Mouse (Mus musculus) kidney, adult 2 months (tissue): ENCODE measurements at regions not wholly inside any gene's neighbourhood (a gene's known extent, or its start where the extent isn't known, plus 50 kb on each side); places are given as distances from the start of the nearest gene placed in this dataset.

Experiments used
- DNase-seq: peaks from one replicate; pipeline ENCODE4 v3.0.0; 2021
- H3K27ac ChIP-seq: fragments of 200-500 bp; 2 replicates; pipeline ENCODE4 v1.5.1; 2012; ENCODE audit warnings: low read depth, low read length, control low read depth, inconsistent platforms; ENCODE audit not compliant: insufficient read depth
- H3K27me3 ChIP-seq: fragments of 200-500 bp; replicated peaks from 2 replicates; pipeline ENCODE4 v1.6.1; 2012; ENCODE audit warnings: mild to moderate bottlenecking, moderate library complexity, low read length, inconsistent platforms; ENCODE audit not compliant: control insufficient read depth, insufficient read depth
- H3K36me3 ChIP-seq: fragments of 200-500 bp; 2 replicates; pipeline ENCODE4 v1.6.1; 2012; ENCODE audit warnings: mild to moderate bottlenecking, moderate library complexity, low read length, inconsistent platforms; ENCODE audit not compliant: control insufficient read depth, insufficient read depth
- H3K4me1 ChIP-seq: fragments of 200-500 bp; 2 replicates; pipeline ENCODE4 v1.6.1; 2011; ENCODE audit warnings: low read length; ENCODE audit not compliant: control insufficient read depth, insufficient read depth
- H3K4me3 ChIP-seq: fragments of 200-500 bp; 2 replicates; pipeline ENCODE4 v1.5.1; 2011; ENCODE audit warnings: mild to moderate bottlenecking, low read depth, low read length, control low read depth; ENCODE audit not compliant: insufficient read depth
- CTCF ChIP-seq: fragments of 200-500 bp; conservative IDR thresholded peaks from 2 replicates; pipeline ENCODE4 v1.5.1; 2011; ENCODE audit warnings: low read depth, mild to moderate bottlenecking, control low read depth, low read length, moderate library complexity, mixed read lengths; ENCODE audit not compliant: insufficient read depth, insufficient read length
- POLR2A ChIP-seq: fragments of 200-500 bp; IDR thresholded peaks from one replicate; pipeline ENCODE4 v1.6.1; 2011; ENCODE audit warnings: low read depth, low read length, control low read depth
- WGBS: fragments of 180-500 bp; shearing (Covaris S2); methylation state at CpG from one replicate; pipeline ENCODE4 v1.1.7; 2018; 5-methylcytosine and 5-hydroxymethylcytosine counted together

DNA sequence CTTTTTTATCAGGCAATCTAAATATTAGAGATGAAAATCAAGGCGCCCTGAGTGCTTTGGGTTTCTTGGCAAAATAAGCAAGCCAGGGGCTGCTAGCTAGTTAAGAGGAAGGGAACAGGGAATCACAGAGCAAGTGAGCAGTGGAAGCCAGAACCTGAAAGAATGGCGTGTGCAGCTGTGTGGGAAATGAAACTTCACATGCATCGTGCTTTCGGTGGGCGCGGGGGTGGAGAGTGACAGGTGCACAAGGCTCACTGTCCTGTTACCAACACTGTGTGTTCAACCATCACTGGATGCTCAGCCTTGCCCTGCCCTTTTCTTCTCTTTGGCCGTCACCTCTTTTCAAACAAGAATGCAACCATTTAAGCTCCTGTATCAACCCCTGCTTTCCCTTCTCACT, 501.2 kb upstream of the Tbx3 start:
- H3K4me1 ChIP-seq = no peaks in the 10 kb centered on the region
- H3K4me3 ChIP-seq = no peak overlapping the region
- TF ChIP-seq CTCF (no peak), POLR2A (no peak)
- no peaks in the 10 kb centered on the region for H3K36me3 ChIP-seq
- H3K27ac ChIP-seq = no peak overlapping the region
- H3K27me3 ChIP-seq = no peaks in the 10 kb centered on the region
- no peak for DNase-seq
- 87% methylated on average over 7 of the region's 7 CpGs for WGBS

DNA sequence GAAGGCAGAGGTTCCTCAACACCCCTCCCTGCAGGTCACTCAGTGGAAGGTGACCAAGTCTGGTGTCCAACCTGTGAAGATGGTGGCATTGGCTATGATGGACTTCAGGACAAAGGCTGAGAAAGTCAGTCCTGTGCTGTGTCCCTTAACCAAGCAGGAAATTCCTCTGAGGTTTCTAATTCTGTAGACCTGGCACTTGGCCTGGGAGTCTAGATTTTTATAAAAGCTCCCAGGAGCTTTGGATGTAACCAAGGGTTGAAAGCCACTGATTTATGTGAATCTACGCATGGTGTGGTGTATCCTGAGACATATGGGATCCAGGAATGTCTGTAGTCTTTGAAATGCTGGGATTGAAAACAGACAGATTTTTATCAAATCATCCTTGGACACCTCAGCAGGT, 498.8 kb upstream of the Tbx3 start:
- no peak for TF ChIP-seq CTCF
- no peak for TF ChIP-seq POLR2A
- DNase-seq = peak; percentile 11
- Histone ChIP-seq H3K27ac (no peak overlapping the region), H3K4me3 (no peak overlapping the region), H3K4me1 (no peaks in the 10 kb centered on the region), H3K36me3 (no peaks in the 10 kb centered on the region), H3K27me3 (no peaks in the 10 kb centered on the region)
- WGBS = 65% methylated on average over 1 of the region's 1 CpGs

DNA sequence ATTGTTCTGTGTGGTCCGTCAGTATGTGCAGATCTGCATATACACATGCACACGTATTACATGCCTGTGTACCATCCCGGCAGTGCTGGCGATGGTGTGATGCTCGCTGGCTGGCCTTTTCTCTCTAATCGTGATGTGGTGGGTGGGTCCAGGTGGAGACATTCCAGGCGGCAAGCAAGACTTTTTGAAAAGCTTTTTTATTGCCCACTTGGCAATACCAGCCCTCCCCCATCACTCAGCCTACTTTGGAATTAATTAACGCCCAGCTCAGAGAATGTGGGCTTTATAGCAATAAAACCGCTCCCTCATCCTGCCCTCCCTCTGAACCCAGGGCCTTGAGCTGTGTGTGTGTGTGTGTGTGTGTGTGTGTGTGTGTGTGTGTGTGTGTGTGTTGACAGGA, 491.7 kb upstream of the Tbx3 start:
- 26% methylated on average over 9 of the region's 9 CpGs for WGBS
- TF ChIP-seq CTCF = no peak
- TF ChIP-seq POLR2A = no peak
- Histone ChIP-seq H3K4me3 (no peak overlapping the region), H3K27me3 (no peaks in the 10 kb centered on the region), H3K36me3 (no peaks in the 10 kb centered on the region), H3K27ac (no peak overlapping the region), H3K4me1 (no peaks in the 10 kb centered on the region)
- DNase-seq = no peak

DNA sequence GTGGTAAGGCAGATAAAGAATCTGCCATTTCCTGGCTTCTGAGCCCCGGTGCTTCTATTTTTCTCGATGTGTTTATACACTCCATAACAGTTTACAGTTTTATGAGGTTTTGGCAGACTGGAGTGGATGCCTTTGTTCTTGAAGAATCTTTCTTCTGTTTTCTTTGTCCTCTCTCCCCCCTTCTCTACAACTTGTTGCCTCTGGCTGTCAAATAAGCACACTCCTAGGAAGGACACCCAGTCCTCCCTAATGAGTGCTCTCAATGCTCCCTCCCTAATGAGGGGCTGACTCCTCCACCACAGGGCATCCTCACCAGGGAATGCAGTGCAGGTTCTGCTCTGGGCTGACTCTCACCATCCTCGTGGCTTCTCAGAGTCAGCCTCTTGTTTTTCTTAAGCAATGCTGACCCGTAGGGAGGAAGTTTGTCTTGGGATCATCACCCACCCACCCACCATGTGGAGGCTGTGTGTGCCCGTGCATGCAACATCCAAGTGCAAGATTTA, 486.9 kb upstream of the Tbx3 start:
- no peak overlapping the region for H3K4me3 ChIP-seq
- no peaks in the 10 kb centered on the region for H3K4me1 ChIP-seq
- no peak for DNase-seq
- WGBS = 10% methylated on average over 5 of the region's 5 CpGs
- TF ChIP-seq CTCF = no peak
- TF ChIP-seq POLR2A = no peak
- H3K27me3 ChIP-seq = no peaks in the 10 kb centered on the region
- no peak overlapping the region for H3K27ac ChIP-seq
- no peaks in the 10 kb centered on the region for H3K36me3 ChIP-seq

DNA sequence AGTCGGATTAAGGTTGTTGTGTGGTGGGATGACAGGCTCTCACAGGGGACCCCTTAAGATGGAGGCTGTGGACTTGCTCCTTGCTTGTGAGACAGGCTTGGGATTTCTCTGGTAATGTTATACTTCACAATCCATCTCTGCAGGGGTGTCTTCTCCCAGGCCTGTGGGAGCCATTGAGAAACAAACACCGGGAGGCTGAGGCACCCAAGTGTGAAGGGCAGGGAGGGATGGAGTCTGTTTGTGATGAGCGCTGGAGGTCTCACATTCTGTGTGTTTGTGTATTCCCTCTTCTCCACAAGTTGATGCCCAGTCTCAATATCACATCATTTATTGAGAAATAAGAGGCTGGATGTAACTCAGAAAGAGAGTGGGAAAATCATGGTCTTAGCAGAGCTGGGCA, 483.9 kb upstream of the Tbx3 start:
- no peak for DNase-seq

DNA sequence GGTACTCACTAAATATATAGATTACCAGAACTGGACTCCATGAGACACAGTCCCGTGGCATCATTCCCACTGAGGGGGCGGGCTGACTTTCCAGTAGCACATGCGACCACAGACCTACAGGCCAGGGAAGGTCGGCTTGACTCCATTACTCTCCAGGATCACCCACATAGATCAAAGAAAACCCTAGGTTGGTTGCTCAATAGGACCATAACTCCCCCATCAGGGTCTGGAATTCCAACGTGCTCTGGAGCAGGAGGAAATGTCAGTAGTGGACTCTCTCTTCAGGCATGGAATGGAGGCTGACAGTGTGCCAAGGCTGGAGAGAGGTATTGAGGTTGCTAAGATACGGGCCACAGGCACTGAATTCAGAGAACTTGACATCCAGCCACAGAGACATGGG, 482.0 kb upstream of the Tbx3 start:
- no peak for DNase-seq
- 38% methylated on average over 6 of the region's 6 CpGs for WGBS

More for the DNA sequence above, 483.9 kb upstream of the Tbx3 start:
- Histone ChIP-seq H3K27ac (no peak overlapping the region), H3K4me3 (no peak overlapping the region), H3K4me1 (no peaks in the 10 kb centered on the region), H3K36me3 (no peaks in the 10 kb centered on the region), H3K27me3 (no peaks in the 10 kb centered on the region)
- TF ChIP-seq POLR2A (no peak), CTCF (no peak)
- WGBS = 55% methylated on average over 3 of the region's 3 CpGs

DNA sequence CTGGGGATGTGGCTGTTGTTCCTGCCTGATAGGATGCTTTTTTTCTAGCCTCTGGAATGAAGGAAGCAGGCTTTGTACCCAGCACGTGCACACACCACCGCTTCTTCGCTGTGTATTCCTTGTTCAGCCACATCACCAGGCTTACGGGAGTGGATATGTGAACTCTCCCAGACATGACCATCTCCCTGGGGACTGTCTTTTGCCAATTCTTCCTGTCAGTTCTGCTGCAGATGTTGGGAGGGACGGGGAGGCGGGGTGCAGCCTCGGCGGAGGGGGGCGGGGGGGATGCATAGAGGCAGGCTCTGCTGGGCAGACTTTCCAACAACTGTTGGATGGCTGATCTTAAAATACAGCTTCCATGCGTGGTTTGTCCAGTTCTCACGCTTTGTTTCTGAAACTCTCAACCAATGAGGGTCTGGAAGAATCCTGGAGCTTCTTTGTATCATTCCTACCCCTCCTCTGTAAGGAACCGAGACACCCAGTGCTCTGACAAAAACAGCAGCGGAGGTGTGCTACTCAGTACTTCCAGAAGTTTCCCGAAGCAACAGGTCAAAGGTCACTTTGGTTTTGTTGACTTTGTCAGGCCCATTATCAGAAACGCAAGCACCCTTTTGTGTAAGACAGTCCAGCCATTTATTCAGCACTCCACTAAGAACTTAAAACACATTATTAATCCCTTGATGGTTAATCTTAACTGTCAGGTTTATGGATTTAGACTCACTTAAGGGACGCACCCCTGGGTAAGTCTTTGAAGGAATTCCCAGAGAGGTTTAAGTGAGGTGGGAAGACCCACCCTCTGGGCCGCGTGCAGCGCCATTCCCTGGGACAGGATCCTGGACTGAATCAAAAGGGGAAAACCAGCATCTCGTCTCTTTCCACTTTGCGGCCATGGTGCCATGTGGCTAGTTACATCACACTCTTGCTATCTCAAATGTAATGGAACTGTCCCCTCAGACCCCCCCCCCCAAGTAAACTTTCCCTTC, 476.5 kb upstream of the Tbx3 start:
- Histone ChIP-seq H3K27ac (no peak overlapping the region), H3K4me3 (no peak overlapping the region), H3K27me3 (no peaks in the 10 kb centered on the region), H3K36me3 (no peaks in the 10 kb centered on the region), H3K4me1 (no peaks in the 10 kb centered on the region)
- DNase-seq = peak; percentile 44
- WGBS = 49% methylated on average over 21 of the region's 21 CpGs
- no peak for TF ChIP-seq CTCF

More for the DNA sequence above, 482.0 kb upstream of the Tbx3 start:
- no peaks in the 10 kb centered on the region for H3K4me1 ChIP-seq
- no peak overlapping the region for H3K27ac ChIP-seq
- no peaks in the 10 kb centered on the region for H3K36me3 ChIP-seq
- no peak overlapping the region for H3K4me3 ChIP-seq
- no peaks in the 10 kb centered on the region for H3K27me3 ChIP-seq
- TF ChIP-seq POLR2A (no peak), CTCF (no peak)
